Mouse (Mus musculus) ES-Bruce4 (cell line): ENCODE data around the gene Ralgps1.

Experiments used
- EP300 ChIP-seq: IDR thresholded peaks from 2 replicates; pipeline ENCODE4 v1.6.1; 2011; ENCODE audit warnings: low read depth, low read length; ENCODE audit not compliant: insufficient read depth
- POLR2A ChIP-seq: IDR thresholded peaks from one replicate; pipeline ENCODE4 v1.8.1; 2011; ENCODE audit warnings: low read length; ENCODE audit not compliant: insufficient read depth

DNA sequence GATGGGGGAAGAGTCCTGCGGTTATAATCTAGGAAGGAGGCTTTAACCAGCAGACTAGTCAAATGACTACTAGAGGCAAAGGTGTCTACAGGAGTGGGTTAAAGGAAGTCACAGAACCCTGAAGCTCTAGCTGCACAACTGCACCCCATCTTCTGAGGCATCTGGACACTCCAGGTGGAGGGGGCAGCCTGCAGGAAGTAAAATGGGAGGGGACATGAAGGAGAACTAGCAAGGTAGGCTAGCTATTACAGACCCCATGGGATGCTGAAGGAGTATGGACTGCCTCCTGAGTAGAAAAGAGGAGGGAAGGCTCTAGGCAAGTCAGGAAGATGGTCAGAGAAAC lies 55.3 kb downstream of the Ralgps1 start:
- TF ChIP-seq POLR2A (no peak), EP300 (no peak)
